Mouse (Mus musculus) small intestine, adult 2 months (tissue): ENCODE data around the gene Dbp.

Experiments
- CTCF ChIP-seq: fragments of 200-500 bp; IDR thresholded peaks from 2 replicates; pipeline ENCODE4 v1.5.1; 2012; ENCODE audit warnings: low read depth, mild to moderate bottlenecking, control low read depth, inconsistent platforms, low read length, moderate library complexity, mixed read lengths; ENCODE audit not compliant: insufficient replicate concordance, insufficient read length; ENCODE audit errors: extremely low read depth
- POLR2A ChIP-seq: fragments of 200-500 bp; IDR thresholded peaks from 2 replicates; pipeline ENCODE4 v1.6.1; 2012; ENCODE audit warnings: low read depth, mild to moderate bottlenecking, control low read depth, inconsistent platforms, low read length, moderate library complexity

DNA sequence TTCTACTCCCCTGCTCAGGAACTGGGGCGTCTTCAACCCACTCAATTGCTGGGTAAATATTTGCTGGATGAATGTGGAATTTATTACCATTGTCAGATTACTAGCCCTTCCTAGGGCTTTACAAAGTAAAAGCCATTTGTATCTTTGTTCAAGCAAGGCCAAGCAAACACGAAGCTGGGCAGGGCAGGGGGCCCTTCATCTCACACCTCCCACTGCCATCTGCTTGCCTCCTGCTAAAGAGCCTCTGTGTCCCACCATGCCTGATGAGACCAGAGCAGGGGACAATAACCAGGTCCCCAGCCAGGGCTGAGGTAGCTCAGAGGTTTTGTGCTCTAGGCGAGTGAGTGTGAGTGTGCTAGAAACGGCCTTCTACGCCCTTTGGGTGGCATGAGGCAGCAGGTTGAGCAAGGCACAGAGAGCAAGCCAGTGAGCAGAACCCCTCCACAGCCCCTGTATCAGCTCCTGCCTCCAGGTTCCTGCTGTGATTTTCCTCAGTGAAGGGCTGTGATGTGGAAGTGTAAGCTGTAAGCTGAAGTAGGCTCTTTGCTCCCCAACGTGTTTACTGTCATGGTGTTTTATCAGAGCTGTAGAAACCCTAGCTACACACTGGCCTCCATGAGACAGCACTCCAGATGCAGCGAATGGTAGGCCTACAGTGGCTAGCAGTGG is 27.1 kb upstream of the Dbp start:
- TF ChIP-seq POLR2A (no peak), CTCF (no peak)
